Mouse (Mus musculus) urinary bladder, postnatal 36 days (tissue): ENCODE measurements at regions not wholly inside any gene's neighbourhood (a gene's known extent, or its start where the extent isn't known, plus 50 kb on each side); places are given as distances from the start of the nearest gene placed in this dataset.

Experiments
- DNase-seq, 2 experiments: peaks; one replicate each; pipeline ENCODE4 v3.0.0; 2022; ENCODE audit warnings: low spot score in 2 of 2, mixed read lengths in 1 of 2

- no peak for DNase-seq
These were observed 66.0 kb downstream of the Cops8 start for GRCm38 (mm10) chr1:90668787-90669186.

GRCm38 (mm10) chr1:90669237-90669636 lies 66.5 kb downstream of the Cops8 start:
- no peak for DNase-seq

GRCm38 (mm10) chr1:90670346-90670745 lies 67.6 kb downstream of the Cops8 start:
- peak in 1 of 2 experiments; percentile 28 for DNase-seq

- no peak for DNase-seq
These were observed 71.0 kb downstream of the Cops8 start for GRCm38 (mm10) chr1:90673751-90674150.

- peak in 1 of 2 experiments; percentile 52 for DNase-seq
These were observed 73.6 kb downstream of the Cops8 start for GRCm38 (mm10) chr1:90676192-90677006.

GRCm38 (mm10) chr1:90677188-90677587 lies 74.4 kb downstream of the Cops8 start:
- DNase-seq: no peak

GRCm38 (mm10) chr1:90677651-90678201 lies 74.9 kb downstream of the Cops8 start:
- DNase-seq: no peak

- DNase-seq: no peak
These were observed 75.6 kb downstream of the Cops8 start for GRCm38 (mm10) chr1:90678416-90678815.

- DNase-seq: no peak
These were observed 85.3 kb downstream of the Cops8 start for GRCm38 (mm10) chr1:90688086-90688485.

- DNase-seq: peak; percentile 14 to 20
These were observed 87.9 kb downstream of the Cops8 start for GRCm38 (mm10) chr1:90690591-90691116.

GRCm38 (mm10) chr1:90691157-90691594 lies 88.4 kb downstream of the Cops8 start:
- DNase-seq: no peak

- DNase-seq: no peak
These were observed 90.1 kb downstream of the Cops8 start for GRCm38 (mm10) chr1:90692851-90693250.

- no peak for DNase-seq
These were observed 92.0 kb downstream of the Cops8 start for GRCm38 (mm10) chr1:90694761-90695160.

GRCm38 (mm10) chr1:90695166-90695749 lies 92.5 kb downstream of the Cops8 start:
- no peak for DNase-seq

- DNase-seq: no peak
These were observed 93.2 kb downstream of the Cops8 start for GRCm38 (mm10) chr1:90696000-90696399.

- no peak for DNase-seq
These were observed 94.3 kb downstream of the Cops8 start for GRCm38 (mm10) chr1:90697056-90697596.

- no peak for DNase-seq
These were observed 95.8 kb downstream of the Cops8 start for GRCm38 (mm10) chr1:90698618-90699017.

GRCm38 (mm10) chr1:90701756-90702155 lies 99.0 kb downstream of the Cops8 start:
- DNase-seq: no peak

GRCm38 (mm10) chr1:90706391-90706790 lies 103.6 kb downstream of the Cops8 start:
- DNase-seq: no peak

GRCm38 (mm10) chr1:90709761-90710160 lies 107.0 kb downstream of the Cops8 start:
- no peak for DNase-seq

- peak in 1 of 2 experiments; percentile 39 for DNase-seq
These were observed 107.8 kb downstream of the Cops8 start for GRCm38 (mm10) chr1:90710566-90710965.

- no peak for DNase-seq
These were observed 108.3 kb downstream of the Cops8 start for GRCm38 (mm10) chr1:90711103-90711502.
